Mouse (Mus musculus) right cerebral cortex, postnatal 36 days (tissue): Measurements from ENCODE around the gene Wasf2.

Experiments
- DNase-seq, 2 experiments: peaks; one replicate each; pipeline ENCODE4 v3.0.0; 2022; ENCODE audit warnings: low spot score in 2 of 2, mixed read lengths in 1 of 2

Gene Wasf2

GRCm38 (mm10) chr4:133175274-133175673 is 45.0 kb downstream of the Wasf2 start:
- DNase-seq: no peak

DNA sequence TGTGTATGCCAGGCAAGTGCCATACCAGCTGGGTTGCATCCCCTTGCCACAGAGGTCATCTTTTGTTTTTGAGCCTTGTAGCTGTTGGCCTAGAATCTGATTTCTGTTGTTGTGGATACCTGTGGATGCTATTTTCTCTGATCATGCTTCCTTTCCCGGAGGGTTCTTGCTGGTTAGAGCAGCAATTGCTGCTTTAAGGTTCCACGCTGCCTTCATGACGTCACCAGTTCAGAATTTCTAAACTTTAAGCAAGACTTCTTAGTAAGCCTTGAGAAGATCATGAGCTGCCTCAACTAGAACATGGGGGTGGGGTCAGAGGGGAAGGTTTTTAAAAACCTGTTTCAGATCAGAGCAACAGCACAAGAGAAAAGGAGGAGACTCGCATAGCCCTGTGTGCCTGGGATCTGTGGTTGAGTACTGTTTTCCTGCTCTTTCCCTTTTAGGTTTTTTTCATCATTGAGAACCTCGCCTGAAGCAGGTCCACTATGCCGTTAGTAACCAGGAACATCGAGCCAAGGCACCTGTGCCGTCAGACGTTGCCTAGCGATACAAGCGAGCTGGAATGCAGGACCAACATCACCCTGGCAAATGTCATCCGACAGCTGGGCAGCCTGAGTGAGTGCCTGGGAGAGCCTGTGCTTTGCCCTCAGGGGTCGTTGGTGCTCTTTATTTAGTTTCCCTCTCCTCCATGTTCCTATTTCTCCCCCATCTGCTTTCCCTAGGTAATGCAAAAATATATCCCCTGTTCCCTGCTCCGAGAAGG is 45.9 kb downstream of the Wasf2 start:
- DNase-seq: no peak

GRCm38 (mm10) chr4:133176761-133177403 is 46.6 kb downstream of the Wasf2 start:
- no peak for DNase-seq

GRCm38 (mm10) chr4:133178305-133178704 is 48.0 kb downstream of the Wasf2 start:
- DNase-seq: no peak

- no peak for DNase-seq
Observed at GRCm38 (mm10) chr4:133179258-133179657, 49.0 kb downstream of the Wasf2 start.

GRCm38 (mm10) chr4:133182439-133183033 is 52.2 kb downstream of the Wasf2 start:
- DNase-seq: no peak

DNA sequence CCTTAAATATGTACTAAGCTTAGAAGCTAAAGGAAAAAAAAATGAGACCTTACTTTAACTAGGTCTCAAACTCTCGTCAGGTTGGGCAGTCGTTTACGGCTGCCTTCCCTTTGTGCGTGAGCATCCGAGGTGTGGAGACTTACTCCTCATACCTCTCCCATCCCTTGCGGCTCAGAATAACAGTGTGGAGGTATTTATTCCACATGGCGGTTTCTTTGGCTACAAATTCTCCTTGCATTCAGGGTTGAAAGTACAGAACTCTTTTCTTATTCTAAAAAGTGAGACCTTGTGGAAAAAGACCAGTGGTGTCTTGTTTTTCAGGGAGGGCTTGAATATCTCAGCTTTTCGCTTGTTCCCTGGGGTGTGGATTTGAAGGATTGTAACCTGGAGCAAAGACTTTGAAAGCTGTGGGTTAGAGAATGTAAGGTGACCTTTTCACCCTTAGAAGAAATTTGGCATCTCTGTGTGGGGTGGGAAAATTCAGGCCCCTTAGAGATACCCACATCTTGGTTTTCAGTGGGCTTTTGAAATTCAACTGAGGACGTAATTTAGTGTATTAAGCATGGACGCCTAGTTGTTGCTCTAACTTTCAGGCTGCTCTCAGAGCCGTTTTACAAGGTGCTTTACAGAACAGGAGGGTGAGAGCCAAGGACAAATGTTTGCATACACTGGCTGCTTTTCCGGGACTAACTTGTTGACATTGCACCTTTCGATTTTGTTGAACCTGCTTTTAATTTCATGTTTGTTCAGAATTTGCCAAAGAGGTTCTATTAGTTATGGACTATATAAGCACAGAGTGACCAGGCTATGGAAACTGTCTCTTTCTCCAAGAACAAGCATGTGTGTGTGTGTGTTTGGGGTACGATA is 54.0 kb downstream of the Wasf2 start:
- DNase-seq: no peak

- DNase-seq: no peak
Observed at GRCm38 (mm10) chr4:133184898-133185665, 54.8 kb downstream of the Wasf2 start.

- no peak for DNase-seq
Observed at GRCm38 (mm10) chr4:133185893-133186292, 55.6 kb downstream of the Wasf2 start.

GRCm38 (mm10) chr4:133186856-133187255 is 56.6 kb downstream of the Wasf2 start:
- no peak for DNase-seq

DNA sequence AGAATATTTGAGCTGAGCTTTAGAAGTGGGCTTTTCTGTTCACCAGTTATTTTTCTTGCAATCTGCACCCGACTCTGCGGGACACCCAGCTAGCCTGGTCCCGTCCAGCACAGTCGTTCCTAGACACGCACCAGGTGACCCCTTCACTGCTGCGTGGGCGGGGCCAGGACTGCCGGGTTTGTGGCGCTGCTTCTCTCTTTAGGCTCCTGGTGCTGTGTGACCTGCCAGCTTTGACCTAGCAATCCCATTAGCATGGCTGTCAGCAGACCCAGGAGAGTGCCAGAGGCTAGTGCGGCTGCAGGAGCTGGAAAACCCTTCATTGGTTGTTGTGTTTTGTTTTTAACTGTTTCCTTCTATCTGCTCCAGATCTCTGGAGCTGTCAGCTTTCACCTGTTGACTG is 59.1 kb downstream of the Wasf2 start:
- no peak for DNase-seq

DNA sequence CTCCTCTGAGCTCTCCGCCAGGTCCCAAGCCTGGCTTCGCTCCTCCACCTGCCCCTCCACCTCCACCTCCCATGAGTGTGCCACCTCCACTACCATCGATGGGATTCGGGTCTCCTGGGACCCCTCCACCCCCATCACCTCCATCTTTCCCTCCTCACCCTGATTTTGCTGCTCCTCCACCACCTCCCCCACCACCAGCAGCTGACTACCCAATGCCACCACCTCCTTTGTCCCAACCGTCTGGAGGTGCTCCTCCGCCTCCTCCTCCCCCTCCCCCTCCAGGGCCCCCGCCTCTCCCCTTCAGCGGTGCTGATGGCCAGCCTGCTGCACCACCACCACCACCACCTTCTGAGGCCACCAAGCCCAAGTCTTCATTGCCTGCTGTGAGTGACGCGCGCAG is 64.2 kb downstream of the Wasf2 start:
- DNase-seq: no peak

DNA sequence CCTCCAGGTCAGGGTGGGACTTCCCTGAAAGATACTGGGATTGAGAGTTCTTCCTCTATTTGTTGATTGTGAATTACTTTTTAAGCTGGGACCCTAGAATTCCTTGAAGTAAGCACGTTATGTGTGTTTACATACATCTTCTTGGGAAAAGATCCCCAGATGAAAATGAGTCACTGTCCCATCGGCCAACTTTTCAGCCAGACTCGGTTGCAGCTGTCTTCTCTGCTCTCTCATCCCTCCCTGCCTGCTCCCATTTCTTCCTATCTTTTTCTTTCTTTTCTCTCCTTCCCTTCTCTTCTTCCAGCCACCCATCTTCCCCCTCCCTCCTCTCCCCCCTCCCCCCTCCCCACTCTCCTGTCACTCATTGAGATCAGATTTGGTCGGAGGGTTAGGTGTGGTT is 64.7 kb downstream of the Wasf2 start:
- no peak for DNase-seq

DNA sequence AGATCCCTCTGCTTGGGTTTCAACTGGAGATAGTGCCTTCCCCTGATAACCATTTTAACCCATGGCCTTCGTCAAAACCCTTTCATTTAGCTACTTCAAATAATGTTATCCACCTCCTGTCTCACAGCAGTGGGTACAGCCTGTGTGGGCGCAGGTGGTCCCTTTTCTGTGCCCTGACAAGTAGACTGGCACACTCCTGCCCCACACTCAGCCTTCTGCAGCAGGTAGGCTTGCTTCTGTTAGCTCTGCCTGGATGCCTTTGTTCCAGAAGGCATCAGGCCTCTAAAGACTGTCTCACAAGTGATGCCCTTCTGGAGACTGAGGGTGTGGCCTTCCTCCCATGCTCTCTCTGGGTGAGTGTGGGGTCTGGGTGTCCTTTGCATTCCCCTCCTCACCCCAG is 65.8 kb downstream of the Wasf2 start:
- no peak for DNase-seq

GRCm38 (mm10) chr4:133196852-133197251 is 66.5 kb downstream of the Wasf2 start:
- DNase-seq: no peak

DNA sequence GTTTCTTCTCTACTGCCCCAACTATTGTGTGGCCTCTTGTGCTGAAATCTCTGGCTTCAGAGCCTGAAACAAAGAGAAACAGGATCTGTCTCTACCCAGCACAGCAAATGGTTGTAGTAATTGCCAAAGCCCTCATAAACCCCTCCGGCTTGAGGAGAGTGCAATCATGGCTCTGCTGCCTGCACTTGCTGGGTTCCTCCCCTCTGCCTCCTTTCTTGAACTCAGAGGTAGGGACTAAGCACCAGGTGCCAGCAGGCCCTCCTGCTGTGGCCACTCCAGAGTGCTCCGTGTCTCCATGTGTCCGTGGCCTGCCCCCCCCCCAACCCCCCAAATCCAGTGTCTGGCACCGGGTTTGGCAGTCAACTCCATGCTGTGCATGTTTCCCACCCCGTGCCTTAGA is 67.0 kb downstream of the Wasf2 start:
- DNase-seq: no peak

DNA sequence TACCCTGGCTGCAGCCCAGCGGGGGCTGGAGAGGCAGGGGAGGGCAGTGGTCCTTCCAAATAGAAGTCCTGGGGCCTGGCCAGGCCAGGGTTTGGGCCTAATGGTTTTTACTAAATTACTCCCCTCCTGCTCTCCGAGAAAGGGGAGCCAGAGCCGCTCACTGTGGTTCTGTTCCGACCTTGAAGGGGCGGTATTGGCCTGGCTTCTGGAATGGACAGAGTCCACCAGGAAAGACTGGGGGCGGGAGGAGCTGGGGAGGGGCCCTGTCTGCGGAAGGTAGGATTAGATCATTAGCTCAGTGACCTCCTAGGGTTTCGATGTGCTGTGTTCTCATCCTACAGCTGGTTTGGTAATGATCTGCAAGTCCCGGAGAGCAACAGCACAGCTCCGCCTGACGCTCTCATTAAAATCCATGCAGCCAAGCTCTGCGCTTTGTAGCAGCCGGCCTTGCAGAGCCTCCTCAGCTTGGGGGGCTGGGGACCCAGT is 67.5 kb downstream of the Wasf2 start:
- no peak for DNase-seq

DNA sequence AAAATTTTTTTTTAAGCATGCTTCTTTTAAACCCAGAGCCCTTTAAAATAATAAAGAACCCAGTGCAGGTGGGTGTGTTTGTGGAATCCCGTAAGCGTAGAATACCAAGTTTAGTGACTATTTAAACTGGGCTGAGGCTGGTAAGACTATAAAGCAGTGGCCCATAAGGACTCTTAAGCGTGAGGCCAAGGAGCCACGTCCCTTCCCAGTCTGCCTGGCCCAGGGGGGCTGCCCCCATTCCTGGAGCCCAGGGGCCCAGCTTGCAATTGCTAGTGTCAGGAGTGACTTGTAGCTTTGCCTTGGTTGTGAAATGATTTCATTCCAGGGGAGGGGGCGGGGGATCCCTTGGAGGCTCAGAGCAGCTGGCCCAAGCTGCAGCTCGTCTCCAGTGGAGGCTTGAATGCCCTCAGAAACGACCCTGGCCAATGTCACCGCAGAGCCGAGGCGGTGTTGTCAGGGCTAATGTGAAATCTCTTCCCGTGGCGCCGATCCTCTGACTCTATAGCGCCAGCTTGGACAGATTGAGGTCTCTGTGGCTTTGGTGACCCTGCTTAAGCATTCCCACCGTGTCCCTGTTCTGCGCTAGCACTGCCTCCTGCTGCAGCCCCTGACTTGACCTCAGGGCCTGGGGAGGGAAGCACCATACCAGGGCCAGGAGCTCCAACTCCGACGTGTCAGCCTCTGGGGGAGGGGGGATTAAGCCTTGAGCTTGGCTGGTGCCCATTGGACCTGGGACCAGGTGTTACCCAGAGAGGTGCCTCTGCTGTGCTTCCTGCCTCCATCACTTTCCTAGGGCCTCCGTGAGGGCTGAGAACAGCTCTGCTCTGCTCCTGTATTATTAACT is 68.3 kb downstream of the Wasf2 start:
- no peak for DNase-seq

- DNase-seq: no peak
Observed at GRCm38 (mm10) chr4:133199743-133200142, 69.4 kb downstream of the Wasf2 start.

DNA sequence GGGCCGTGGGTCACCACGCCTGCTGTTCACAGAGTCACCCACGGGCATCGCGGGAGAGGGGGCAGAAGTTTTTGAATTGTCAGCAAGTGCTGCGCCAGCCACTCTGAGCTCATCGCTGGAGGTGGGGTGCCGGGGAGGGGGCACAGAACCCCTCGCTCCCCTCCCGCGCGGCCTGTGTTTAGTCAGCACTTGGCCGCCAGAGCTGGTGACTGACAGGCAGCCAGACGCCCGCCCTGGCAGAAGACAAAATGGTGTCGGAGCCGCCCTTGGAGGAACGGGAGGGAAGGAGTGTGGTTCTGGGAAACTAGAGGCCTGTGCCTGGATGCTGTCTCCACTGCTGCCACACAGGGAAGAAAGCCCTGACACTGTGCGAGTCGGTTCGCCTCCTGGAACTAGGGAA is 70.0 kb downstream of the Wasf2 start:
- DNase-seq: no peak
